Mouse (Mus musculus): ENCODE data around the gene Tjp1. TPM values are rescaled to one million over a fixed set of nuclear protein-coding genes. Genes with fewer than 3 reads are reported as not detected.

Tjp1 gene
- total and polyA plus RNA-seq, 2 experiments from 2014 or later = 23.2 to 46.7 TPM

- H3K9me3 ChIP-seq (ENCODE audit: low read length) = no peaks in the 10 kb centered on the region
- no peaks in the 10 kb centered on the region for H3K27me3 ChIP-seq (ENCODE audit: insufficient read depth, low read length)
- peak overlapping the region; percentile 21; the same call in 1 of the 2 replicates for H3K27ac ChIP-seq (ENCODE audit: low read depth, low read length)
- no peak overlapping the region for H3K9ac ChIP-seq (replicated peaks; ENCODE audit: low read length, poor library complexity, severe bottlenecking)
- H3K36me3 ChIP-seq (ENCODE audit: insufficient read depth, low read length) = no peaks in the 10 kb centered on the region
- H3K4me1 ChIP-seq (ENCODE audit: insufficient read depth, low read length) = no peaks in the 10 kb centered on the region
- WGBS = 37% methylated on average over 6 of the region's 6 CpGs
- ATAC-seq (ENCODE audit: low FRiP score) (no peak), DNase-seq (ENCODE audit: low spot score) (no peak)
- peak overlapping the region; percentile 93 for H3K4me2 ChIP-seq (ENCODE audit: low read depth, low read length, poor library complexity, severe bottlenecking)
- H3K4me3 ChIP-seq (ENCODE audit: low read depth, low read length) = 0 out of 2 replicates have a peak overlapping the region, but pooled peaks have one; percentile 87
- no peak for TF ChIP-seq CTCF (IDR thresholded peaks at IDR 0.05)
Observed at GRCm38 (mm10) chr7:65371765-65372164, 155.8 kb downstream of the Tjp1 start.

- H3K9ac ChIP-seq (replicated peaks; ENCODE audit: low read length, poor library complexity, severe bottlenecking) = peak overlapping the region; percentile 81
- WGBS = under 1% methylated on average over 81 of the region's 92 CpGs
- ATAC-seq (ENCODE audit: low FRiP score) = peak; percentile 90
- peak overlapping the region; percentile 71 for H3K27ac ChIP-seq (ENCODE audit: low read depth, low read length)
- H3K27me3 ChIP-seq (ENCODE audit: insufficient read depth, low read length) = no peaks in the 10 kb centered on the region
- no peaks in the 10 kb centered on the region for H3K4me1 ChIP-seq (ENCODE audit: insufficient read depth, low read length)
- peak overlapping the region; percentile 87 for H3K4me3 ChIP-seq (ENCODE audit: low read depth, low read length)
- H3K36me3 ChIP-seq (ENCODE audit: insufficient read depth, low read length) = no peaks in the 10 kb centered on the region
- DNase-seq (ENCODE audit: low spot score) = peak; percentile 84
- no peak for TF ChIP-seq CTCF (IDR thresholded peaks at IDR 0.05)
- H3K9me3 ChIP-seq (ENCODE audit: low read length) = no peaks in the 10 kb centered on the region
- peak overlapping the region; percentile 93 for H3K4me2 ChIP-seq (ENCODE audit: low read depth, low read length, poor library complexity, severe bottlenecking)
Observed at GRCm38 (mm10) chr7:65370787-65371616, 156.6 kb downstream of the Tjp1 start.

GRCm38 (mm10) chr7:65370381-65370786 lies 157.2 kb downstream of the Tjp1 start:
- H3K9me3 ChIP-seq (ENCODE audit: low read length) = no peaks in the 10 kb centered on the region
- H3K4me3 ChIP-seq (ENCODE audit: low read depth, low read length) = peak overlapping the region; percentile 87
- H3K27ac ChIP-seq (ENCODE audit: low read depth, low read length) = peak overlapping the region; percentile 71
- ATAC-seq (ENCODE audit: low FRiP score) = peak; percentile 44; the same call in 1 of the 2 replicates
- no peaks in the 10 kb centered on the region for H3K27me3 ChIP-seq (ENCODE audit: insufficient read depth, low read length)
- peak overlapping the region; percentile 81 for H3K9ac ChIP-seq (replicated peaks; ENCODE audit: low read length, poor library complexity, severe bottlenecking)
- H3K4me2 ChIP-seq (ENCODE audit: low read depth, low read length, poor library complexity, severe bottlenecking) = peak overlapping the region; percentile 93
- no peaks in the 10 kb centered on the region for H3K36me3 ChIP-seq (ENCODE audit: insufficient read depth, low read length)
- WGBS = 2% methylated on average over 28 of the region's 46 CpGs
- no peaks in the 10 kb centered on the region for H3K4me1 ChIP-seq (ENCODE audit: insufficient read depth, low read length)
- DNase-seq (ENCODE audit: low spot score) = no peak
- no peak for TF ChIP-seq CTCF (IDR thresholded peaks at IDR 0.05)

GRCm38 (mm10) chr7:65369101-65369500 lies 158.5 kb downstream of the Tjp1 start:
- no peak overlapping the region for H3K9ac ChIP-seq (replicated peaks; ENCODE audit: low read length, poor library complexity, severe bottlenecking)
- no peak for DNase-seq (ENCODE audit: low spot score)

GRCm38 (mm10) chr7:65367386-65368245 lies 160.0 kb downstream of the Tjp1 start:
- Histone ChIP-seq H3K4me2 (ENCODE audit: low read depth, low read length, poor library complexity, severe bottlenecking) (peak overlapping the region; percentile 2; the same call in 1 of the 2 replicates), H3K27ac (ENCODE audit: low read depth, low read length) (no peak overlapping the region)

More at GRCm38 (mm10) chr7:65369101-65369500, 158.5 kb downstream of the Tjp1 start:
- 0 out of 2 replicates have a peak overlapping the region, but pooled peaks have one; percentile 0 for H3K27ac ChIP-seq (ENCODE audit: low read depth, low read length)
- no peaks in the 10 kb centered on the region for H3K27me3 ChIP-seq (ENCODE audit: insufficient read depth, low read length)
- H3K4me3 ChIP-seq (ENCODE audit: low read depth, low read length) = peak overlapping the region; percentile 17
- H3K4me2 ChIP-seq (ENCODE audit: low read depth, low read length, poor library complexity, severe bottlenecking) = peak overlapping the region; percentile 93
- no peak for TF ChIP-seq CTCF (IDR thresholded peaks at IDR 0.05)
- WGBS = 25% methylated on average over 5 of the region's 5 CpGs
- H3K9me3 ChIP-seq (ENCODE audit: low read length) = no peaks in the 10 kb centered on the region
- ATAC-seq (ENCODE audit: low FRiP score) = no peak
- no peaks in the 10 kb centered on the region for H3K36me3 ChIP-seq (ENCODE audit: insufficient read depth, low read length)
- H3K4me1 ChIP-seq (ENCODE audit: insufficient read depth, low read length) = no peaks in the 10 kb centered on the region

More at GRCm38 (mm10) chr7:65367386-65368245, 160.0 kb downstream of the Tjp1 start:
- Histone ChIP-seq H3K27me3 (ENCODE audit: insufficient read depth, low read length) (no peaks in the 10 kb centered on the region), H3K4me1 (ENCODE audit: insufficient read depth, low read length) (no peaks in the 10 kb centered on the region), H3K9me3 (ENCODE audit: low read length) (no peaks in the 10 kb centered on the region), H3K4me3 (ENCODE audit: low read depth, low read length) (no peak overlapping the region), H3K9ac (replicated peaks; ENCODE audit: low read length, poor library complexity, severe bottlenecking) (no peak overlapping the region), H3K36me3 (ENCODE audit: insufficient read depth, low read length) (no peaks in the 10 kb centered on the region)
- ATAC-seq (ENCODE audit: low FRiP score) (no peak), DNase-seq (ENCODE audit: low spot score) (no peak)
- no peak for TF ChIP-seq CTCF (IDR thresholded peaks at IDR 0.05)
- 84% methylated on average over 16 of the region's 16 CpGs for WGBS
